Mouse (Mus musculus) G1E (cell line): ENCODE results near the gene Adgrb3.

Experiments
- CTCF ChIP-seq: IDR thresholded peaks from 2 replicates; pipeline ENCODE4 v1.5.1; 2012; ENCODE audit warnings: low read depth, low read length, inconsistent platforms, mixed read lengths
- GATA1 ChIP-seq: IDR thresholded peaks from 2 replicates; pipeline ENCODE4 v1.6.1; 2012; ENCODE audit warnings: borderline replicate concordance, low read length, inconsistent platforms, mixed read lengths
- TAL1 ChIP-seq: conservative IDR thresholded peaks from 2 replicates; pipeline ENCODE4 v1.6.1; 2012; ENCODE audit warnings: low read depth, low read length, inconsistent platforms, mixed read lengths

DNA sequence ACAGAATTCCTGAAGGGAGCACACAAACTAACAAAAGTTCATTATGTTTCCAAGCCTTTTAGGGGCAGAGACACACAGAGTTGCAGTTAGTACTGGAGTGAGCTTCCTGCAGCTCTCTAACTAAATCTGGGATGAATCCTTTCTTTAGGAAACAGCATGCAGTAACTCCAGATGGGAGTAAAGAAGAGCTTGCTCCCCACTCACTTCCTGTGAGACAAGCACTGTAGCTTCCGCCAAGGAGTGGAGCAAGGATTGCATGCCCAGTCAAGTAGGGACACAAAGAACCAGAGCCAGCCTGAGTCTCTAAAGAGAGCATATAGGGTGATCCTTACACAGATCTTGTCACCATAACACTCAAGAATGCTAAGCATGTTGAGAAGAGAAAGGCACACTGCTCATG, 50.7 kb downstream of the Adgrb3 start:
- no peak for TF ChIP-seq CTCF
- TF ChIP-seq TAL1 = no peak
- TF ChIP-seq GATA1 = no peak
